Mouse (Mus musculus) thymus, adult 2 months (tissue): ENCODE measurements around the gene Jmjd7. TPM values are rescaled to one million over a fixed set of nuclear protein-coding genes. Genes with fewer than 3 reads are reported as not detected.

ENCODE experiments used
- DNase-seq: peaks from one replicate; pipeline ENCODE4 v3.0.0; 2021
- H3K27ac ChIP-seq: fragments of 200-500 bp; 2 replicates; pipeline ENCODE4 v1.5.1; 2012; ENCODE audit warnings: low read length, control low read depth; ENCODE audit not compliant: control insufficient read depth, insufficient read depth
- H3K27me3 ChIP-seq: fragments of 200-500 bp; 2 replicates; pipeline ENCODE4 v1.6.1; 2012; ENCODE audit warnings: mild to moderate bottlenecking, low read length, moderate library complexity, mixed read lengths; ENCODE audit not compliant: control insufficient read depth, insufficient read depth
- H3K36me3 ChIP-seq: fragments of 200-500 bp; 2 replicates; pipeline ENCODE4 v1.6.1; 2012; ENCODE audit warnings: mild to moderate bottlenecking, low read length, moderate library complexity; ENCODE audit not compliant: control insufficient read depth, insufficient read depth
- H3K4me1 ChIP-seq: fragments of 200-500 bp; replicated peaks from 2 replicates; pipeline ENCODE4 v1.6.1; 2012; ENCODE audit warnings: low read length; ENCODE audit not compliant: control insufficient read depth, insufficient read depth
- H3K4me3 ChIP-seq: fragments of 200-500 bp; 2 replicates; pipeline ENCODE4 v1.5.1; 2012; ENCODE audit warnings: mild to moderate bottlenecking, low read length, control low read depth, moderate library complexity; ENCODE audit not compliant: control insufficient read depth, insufficient read depth
- CTCF ChIP-seq: fragments of 200-500 bp; IDR thresholded peaks from 2 replicates; pipeline ENCODE4 v1.5.1; 2012; ENCODE audit warnings: mild to moderate bottlenecking, control low read depth, low read length, moderate library complexity, borderline replicate concordance; ENCODE audit not compliant: control insufficient read depth, poor library complexity, insufficient read depth; ENCODE audit errors: extremely low read depth
- POLR2A ChIP-seq: fragments of 200-500 bp; IDR thresholded peaks from 2 replicates; pipeline ENCODE4 v1.6.1; 2012; ENCODE audit warnings: mild to moderate bottlenecking, low read length, control low read depth, moderate library complexity; ENCODE audit not compliant: control insufficient read depth, poor library complexity, insufficient read depth; ENCODE audit errors: extremely low read depth
- WGBS: fragments of 180-500 bp; shearing (Covaris S2); methylation state at CpG from one replicate; pipeline ENCODE4 v1.1.7; 2018; 5-methylcytosine and 5-hydroxymethylcytosine counted together
- polyA plus RNA-seq: library from polyadenylated mRNA; depleted of rRNA; stranded (reverse); fragments of >200 nt; gene quantifications from 2 replicates; pipeline ENCODE4 v1.2.3, GENCODE M21; 2012; rRNA removed

Gene Jmjd7
- 13.9 and 15.5 TPM in 2 replicates for polyA plus RNA-seq

- peak; percentile 96 for DNase-seq
- peak within 1 kb of the TSS; percentile 60 for H3K4me3 ChIP-seq
- TF ChIP-seq CTCF (0 out of 2 replicates have a peak, but pooled peaks have one; percentile 25), POLR2A (peak; percentile 84)
- no peaks in the 10 kb centered on the region for H3K36me3 ChIP-seq
- peaks cover 11% of the 10 kb centered on the region for H3K4me1 ChIP-seq
- H3K27me3 ChIP-seq: no peaks in the 10 kb centered on the region
- WGBS: 5% methylated on average over 50 of the region's 50 CpGs
- peak within 1 kb of the TSS; percentile 70 for H3K27ac ChIP-seq
Observed at GRCm38 (mm10) chr2:120026984-120027949, at the start of gene Jmjd7, which contains the start of gene Gm28042. Gene Jmjd7 (plus strand): TSS chr2:120027483. Gene Gm28042 (plus strand): TSS chr2:120027493.

DNA sequence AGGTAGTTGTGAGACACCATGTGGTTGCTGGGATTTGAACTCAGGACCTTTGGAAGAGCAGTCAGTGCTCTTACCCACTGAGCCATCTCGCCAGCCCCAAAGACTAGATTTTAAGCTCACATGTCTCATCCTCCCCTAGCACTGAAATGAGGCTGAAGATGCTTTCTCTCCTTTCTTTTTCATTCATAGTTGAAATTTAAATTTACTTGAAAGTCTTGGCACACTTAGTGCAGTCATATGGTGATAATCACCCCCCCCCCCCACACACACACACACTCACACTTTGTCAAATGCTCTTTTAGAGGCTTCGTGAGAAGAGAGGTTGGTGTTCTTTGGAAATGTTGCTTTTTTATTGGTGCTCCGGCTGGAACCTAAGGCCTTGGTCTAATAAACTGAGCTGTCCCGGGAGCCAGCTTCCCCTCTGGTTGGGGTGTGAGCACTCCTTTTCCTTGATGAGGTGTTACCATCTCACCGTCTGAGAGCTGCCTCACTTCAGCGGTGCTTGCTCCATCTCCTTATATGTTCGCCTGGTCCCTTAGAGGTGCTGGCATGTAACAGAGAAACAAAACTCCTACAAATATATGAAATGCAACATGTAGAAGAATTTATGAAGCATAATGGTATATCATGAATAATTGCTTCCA is 46.8 kb upstream of the Jmjd7 start:
- no peaks in the 10 kb centered on the region for H3K4me1 ChIP-seq
- WGBS: 97% methylated on average over 7 of the region's 7 CpGs
- TF ChIP-seq POLR2A (no peak), CTCF (no peak)
- no peak overlapping the region for H3K27ac ChIP-seq
- no peaks in the 10 kb centered on the region for H3K36me3 ChIP-seq
- H3K27me3 ChIP-seq: no peaks in the 10 kb centered on the region
- H3K4me3 ChIP-seq: no peak overlapping the region
- DNase-seq: no peak

DNA sequence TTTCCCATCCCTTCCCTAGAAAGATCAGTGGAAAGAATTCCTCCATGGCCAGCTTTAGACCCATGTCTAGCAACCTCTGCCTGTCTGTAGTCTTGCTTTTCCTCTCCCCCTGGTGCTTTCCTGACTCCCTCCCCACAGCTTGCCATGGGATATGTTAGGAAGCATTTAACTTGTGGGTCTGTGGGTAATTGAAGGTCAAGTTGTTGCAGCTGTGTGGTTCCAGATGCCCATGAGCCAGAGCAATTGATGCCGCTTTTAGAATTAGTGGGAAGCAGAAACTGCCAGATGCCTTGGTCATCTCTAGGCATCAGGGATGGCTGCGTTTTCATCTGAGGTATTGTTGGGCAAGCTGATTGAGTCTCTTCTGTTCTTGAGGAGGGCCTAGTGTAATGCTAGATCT is 45.7 kb upstream of the Jmjd7 start:
- TF ChIP-seq CTCF (no peak), POLR2A (no peak)
- no peaks in the 10 kb centered on the region for H3K36me3 ChIP-seq
- no peak overlapping the region for H3K4me3 ChIP-seq
- WGBS: 92% methylated on average over 2 of the region's 2 CpGs
- no peak for DNase-seq
- H3K27ac ChIP-seq: no peak overlapping the region
- H3K27me3 ChIP-seq: no peaks in the 10 kb centered on the region
- H3K4me1 ChIP-seq: no peaks in the 10 kb centered on the region

DNA sequence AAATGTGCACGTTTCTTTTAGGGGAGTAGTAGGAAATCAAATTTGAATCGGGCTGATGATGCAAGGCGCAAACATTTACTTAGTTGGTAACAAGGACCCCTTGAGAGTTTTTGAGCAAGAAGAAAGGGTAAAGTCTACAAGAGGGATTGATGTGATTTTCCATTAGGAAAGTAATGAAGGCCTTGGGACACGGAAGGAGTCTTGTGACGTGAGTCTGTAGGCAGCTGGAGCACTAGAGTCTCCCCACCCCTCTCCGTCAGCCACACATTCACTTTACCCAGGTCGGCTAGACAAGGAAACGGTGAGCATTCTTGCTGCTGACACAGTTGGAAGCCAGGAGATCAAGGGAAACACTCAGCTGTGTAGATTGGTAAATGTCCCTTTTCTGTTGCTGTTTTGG is 41.4 kb upstream of the Jmjd7 start:
- 93% methylated on average over 8 of the region's 8 CpGs for WGBS
- no peaks in the 10 kb centered on the region for H3K4me1 ChIP-seq
- DNase-seq: no peak
- H3K27me3 ChIP-seq: no peaks in the 10 kb centered on the region
- no peak overlapping the region for H3K27ac ChIP-seq
- no peak for TF ChIP-seq CTCF
- TF ChIP-seq POLR2A: no peak
- H3K36me3 ChIP-seq: no peaks in the 10 kb centered on the region
- no peak overlapping the region for H3K4me3 ChIP-seq

- Histone ChIP-seq H3K4me1 (no peaks in the 10 kb centered on the region), H3K27me3 (no peaks in the 10 kb centered on the region), H3K27ac (no peak overlapping the region), H3K36me3 (no peaks in the 10 kb centered on the region), H3K4me3 (no peak overlapping the region)
- TF ChIP-seq POLR2A: no peak
- no peak for TF ChIP-seq CTCF
- no peak for DNase-seq
- WGBS: 84% methylated on average over 6 of the region's 6 CpGs
Observed at GRCm38 (mm10) chr2:119986369-119986768, 40.9 kb upstream of the Jmjd7 start.

DNA sequence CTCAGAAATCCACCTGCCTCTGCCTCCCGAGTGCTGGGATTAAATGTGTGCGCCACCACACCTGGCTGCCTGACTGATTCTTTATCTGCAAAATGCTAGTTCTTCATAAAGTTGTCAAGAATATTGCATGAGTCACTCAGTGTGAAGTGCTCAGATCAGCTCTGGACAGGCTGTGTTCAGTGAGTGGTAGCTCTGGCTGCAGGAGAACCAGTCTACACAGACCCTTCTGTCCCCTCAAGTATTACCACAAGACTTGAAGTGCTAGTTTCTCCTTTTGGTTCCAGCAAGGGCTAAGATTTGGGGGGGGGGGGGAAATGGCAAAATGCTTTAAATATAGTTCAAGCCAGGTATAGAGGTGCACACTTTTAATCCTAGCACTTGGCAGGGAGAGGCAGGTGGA is 39.8 kb upstream of the Jmjd7 start:
- Histone ChIP-seq H3K27ac (no peak overlapping the region), H3K36me3 (no peaks in the 10 kb centered on the region), H3K27me3 (no peaks in the 10 kb centered on the region), H3K4me1 (no peaks in the 10 kb centered on the region), H3K4me3 (no peak overlapping the region)
- TF ChIP-seq POLR2A: no peak
- no peak for TF ChIP-seq CTCF
- DNase-seq: no peak
- 97% methylated on average over 2 of the region's 2 CpGs for WGBS
